Mouse (Mus musculus) right cerebral cortex, postnatal 4 days (tissue): ENCODE results near the gene Camk2g.
A peak's percentile ranks its signal among the peaks of the same experiment; 100 is the strongest.
"Not testable (repeated sequence)": the region's sequence is repeated elsewhere in the genome, so short reads cannot be mapped to it uniquely, and the experiment has no call there.

ENCODE experiments used
- DNase-seq: peaks from one replicate; pipeline ENCODE4 v3.0.0-alpha.2; 2022

Gene Camk2g

DNA sequence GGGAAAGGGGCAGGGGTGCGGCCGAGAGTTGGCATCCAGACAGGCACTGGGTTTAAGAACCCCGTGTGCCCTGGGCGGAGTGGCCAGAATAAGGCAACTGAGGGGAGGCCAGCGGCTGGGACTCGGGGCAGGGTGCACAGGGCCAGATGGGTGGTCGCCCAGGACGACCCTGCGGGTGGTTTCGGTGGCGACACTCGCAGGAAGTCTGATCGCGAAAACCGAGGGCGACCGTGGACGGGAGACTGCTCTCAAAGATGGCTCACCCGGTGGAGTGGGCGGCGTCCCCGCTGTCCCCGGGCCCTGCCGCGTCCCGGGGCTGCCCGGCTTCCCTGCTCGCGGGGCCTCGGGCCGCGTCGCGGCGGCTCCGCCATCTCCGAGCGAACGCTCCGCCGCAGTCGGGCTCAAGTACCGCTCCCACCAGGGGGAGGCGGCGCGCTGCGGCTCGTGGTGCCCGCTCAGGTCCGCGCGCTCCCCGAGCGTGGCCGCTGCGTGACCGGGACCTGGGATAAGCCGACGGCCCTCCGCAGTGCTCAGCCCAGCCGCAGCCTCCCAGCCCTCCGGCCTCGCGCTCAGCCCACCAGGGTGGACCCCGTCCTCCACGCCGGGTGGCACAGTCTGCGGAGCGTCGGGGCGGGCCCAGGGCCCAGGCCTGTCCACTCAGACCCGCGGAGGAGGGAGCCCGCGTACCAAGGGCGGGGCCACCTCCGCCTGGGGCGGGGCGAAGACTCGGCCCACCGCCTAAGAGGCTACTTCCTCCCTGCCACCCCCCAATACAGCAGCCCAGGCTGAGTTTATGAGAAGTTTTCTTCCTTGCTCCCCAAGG lies 59.7 kb downstream of the Camk2g start, which contains the start of gene Ndst2:
Gene Ndst2, minus strand, starts transcription at position 611 of the 823 bp plus-strand sequence.
- DNase-seq: peak; percentile 76

DNA sequence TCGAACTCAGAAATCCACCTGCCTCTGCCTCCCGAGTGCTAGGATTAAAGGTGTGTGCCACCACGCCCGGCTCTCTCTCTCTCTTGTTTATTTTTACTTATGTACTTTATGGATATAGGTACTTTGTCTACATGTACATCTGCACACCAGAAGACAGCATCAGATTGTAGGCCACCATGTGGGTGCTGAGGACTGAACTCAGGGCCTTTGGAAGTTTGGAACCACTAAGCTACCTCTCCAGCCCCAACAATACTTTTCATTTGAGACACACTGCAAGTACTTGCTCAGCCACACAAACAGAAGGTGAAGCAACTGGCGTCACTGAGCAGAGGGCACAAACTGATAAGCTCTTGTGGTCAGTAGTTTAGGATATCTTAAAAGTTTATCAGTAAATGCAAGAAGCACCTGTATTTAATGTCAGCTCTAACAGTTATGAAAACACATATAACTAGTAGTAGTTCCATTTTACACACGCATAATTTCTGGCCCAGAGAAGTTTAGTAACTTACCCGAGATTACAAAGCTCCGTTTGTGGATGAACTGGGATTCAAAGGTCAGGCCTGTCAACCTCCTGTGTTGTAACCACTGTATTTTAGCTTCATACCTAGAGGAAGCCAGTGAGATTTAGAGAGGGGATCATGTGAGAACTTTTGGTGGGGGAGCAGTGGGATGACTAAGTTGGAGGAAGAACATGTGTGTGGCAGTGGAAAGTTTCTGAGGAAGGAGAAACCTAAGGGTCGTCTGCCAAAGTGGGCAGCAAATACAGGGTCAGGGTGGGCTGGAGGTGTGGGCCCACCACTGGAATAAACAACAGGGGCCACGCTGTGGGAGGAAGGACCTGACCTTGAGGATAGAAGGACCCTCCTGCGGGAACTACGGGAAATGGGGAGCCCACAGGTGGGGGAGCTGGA lies 60.6 kb downstream of the Camk2g start:
- no peak for DNase-seq

DNA sequence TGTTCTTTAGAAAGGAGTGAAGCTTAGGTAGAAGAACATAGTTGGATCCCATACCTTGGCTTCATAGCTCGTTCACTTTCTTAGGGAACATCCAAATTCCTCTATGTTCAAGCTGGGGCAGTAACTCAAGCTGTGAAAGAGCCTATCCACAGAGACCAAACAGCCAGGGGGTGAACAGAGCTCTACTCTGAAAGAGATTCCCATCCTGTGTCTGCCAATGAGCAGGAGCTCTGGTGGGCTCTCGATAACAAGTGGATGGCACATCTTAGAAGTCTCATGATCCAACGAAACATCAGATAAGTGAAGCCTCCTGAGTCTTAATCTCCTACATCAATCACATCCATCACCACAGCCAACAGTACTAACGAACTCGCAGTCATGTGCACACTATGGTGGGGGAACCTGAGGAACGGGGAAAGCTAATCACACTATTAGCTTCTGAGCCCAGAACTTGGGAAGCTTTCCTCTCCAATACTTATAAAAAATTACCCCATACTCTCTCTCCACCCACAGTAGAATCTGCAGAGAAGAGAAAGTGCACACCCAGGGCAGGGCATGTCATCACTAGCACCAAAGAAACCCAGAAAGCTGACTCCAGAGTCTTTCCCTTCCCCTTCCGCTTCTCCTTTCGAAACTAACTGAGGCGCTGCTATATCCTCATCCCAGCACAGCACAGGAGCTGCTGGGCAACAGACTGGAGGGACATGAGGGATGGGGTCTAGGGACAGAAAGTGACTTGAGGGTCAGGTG lies 62.9 kb downstream of the Camk2g start:
- DNase-seq: no peak

DNA sequence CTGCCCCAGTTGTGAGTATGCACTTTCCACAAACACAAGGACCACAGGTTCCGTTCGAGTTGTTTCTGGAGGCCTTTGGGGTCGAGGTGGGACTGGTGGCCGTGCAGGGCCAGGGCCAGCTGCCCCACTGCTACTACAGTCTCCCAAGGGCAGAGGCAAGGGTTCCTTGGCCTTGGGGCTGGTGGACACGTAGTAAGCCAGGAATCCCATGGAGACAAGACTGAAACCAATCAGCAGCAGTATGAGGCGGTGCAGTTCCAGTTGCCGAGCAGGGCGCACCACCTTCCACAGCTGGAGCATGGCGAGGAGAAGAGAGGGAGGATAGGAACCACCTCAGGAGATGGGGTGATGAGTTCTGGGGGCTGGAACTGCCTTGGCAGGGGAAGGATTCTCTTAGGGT lies 64.0 kb downstream of the Camk2g start:
- DNase-seq: no peak

DNA sequence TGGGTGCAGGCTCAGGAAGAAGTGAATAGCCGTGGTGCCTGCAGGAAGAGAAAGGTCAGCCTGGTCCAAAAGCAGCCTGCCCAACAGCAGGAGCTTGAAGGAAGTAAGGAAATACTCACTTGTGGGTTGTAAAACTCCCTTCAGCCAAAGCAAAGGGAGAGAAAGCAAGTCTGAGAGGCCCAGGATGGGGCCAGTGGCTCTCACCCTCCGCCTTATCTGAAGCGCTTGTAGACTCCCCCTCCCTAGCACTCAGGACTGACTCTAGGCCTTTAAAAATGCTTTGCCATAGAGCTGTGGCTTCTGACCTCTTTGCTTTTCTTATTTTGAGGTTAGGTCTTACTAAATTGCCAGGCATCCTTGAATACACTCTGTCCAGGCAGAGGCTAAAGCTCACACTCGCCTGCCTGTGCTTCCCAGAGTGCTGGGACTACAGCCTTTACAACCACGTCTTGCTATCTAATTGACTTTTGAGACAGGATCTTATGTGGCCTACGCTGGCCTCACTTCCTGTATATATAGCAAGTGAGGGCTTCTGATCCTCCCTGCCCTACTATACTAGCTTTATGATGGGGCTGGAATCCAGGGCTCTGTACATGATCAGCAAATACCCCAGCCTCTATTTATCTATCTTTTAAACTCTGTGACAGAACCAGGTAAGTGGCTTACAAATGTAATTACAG lies 68.1 kb downstream of the Camk2g start:
- DNase-seq: no peak

DNA sequence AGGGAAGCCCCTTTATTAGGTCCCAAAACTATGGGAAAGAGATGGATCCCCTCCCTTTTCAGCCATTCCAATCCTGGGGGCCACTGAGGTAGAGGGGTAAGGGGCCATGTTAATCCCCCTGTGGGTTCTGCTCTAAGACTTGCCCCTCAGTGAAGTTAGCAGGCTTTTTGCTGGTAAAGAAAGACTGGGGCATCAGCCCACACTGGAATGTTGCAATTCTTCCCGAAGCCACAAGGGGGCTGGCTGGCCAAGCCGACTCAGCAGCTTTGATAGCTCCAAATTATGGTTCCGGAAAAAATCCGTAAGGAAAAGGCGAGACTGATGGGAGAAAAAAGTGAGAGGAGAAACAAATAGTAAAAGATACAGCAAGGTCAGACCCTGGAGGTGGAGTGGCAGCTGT lies 69.8 kb downstream of the Camk2g start:
- DNase-seq: peak; percentile 76

DNA sequence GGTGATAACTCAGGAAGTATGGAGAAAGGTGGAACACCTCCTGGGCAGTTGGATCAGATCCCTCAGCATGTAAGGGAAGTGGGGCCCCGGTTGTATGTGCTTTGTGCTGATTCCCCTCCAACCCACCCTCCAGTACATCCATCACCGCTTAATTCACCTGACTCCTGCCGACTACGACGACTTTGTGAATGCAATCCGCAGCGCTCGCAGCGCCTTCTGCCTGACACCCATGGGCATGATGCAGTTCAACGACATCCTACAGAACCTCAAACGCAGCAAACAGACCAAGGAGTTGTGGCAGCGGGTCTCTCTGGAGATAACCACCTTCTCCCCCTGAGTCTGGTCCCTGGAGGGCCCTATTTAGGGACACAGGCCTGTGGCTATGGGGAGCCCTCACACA lies 70.9 kb downstream of the Camk2g start:
- no peak for DNase-seq

DNA sequence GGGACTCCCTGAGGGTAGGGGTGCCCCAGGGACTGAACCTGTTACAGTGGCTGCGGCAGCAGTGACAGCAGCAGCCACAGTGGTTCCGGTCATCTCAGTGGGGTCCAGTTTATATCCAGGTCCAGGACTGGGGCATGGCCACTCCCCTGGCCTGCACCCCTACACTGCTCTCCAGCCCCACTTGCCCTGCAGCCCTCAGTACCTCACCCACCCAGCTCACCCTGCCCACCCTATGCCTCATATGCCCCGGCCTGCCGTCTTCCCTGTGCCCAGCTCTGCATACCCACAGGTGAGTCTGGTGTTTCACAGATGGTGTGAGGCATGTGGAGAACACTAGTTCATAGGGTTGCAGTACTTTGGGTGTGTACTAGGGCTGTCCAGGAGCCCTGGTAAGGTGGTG lies 72.5 kb downstream of the Camk2g start:
- no peak for DNase-seq

DNA sequence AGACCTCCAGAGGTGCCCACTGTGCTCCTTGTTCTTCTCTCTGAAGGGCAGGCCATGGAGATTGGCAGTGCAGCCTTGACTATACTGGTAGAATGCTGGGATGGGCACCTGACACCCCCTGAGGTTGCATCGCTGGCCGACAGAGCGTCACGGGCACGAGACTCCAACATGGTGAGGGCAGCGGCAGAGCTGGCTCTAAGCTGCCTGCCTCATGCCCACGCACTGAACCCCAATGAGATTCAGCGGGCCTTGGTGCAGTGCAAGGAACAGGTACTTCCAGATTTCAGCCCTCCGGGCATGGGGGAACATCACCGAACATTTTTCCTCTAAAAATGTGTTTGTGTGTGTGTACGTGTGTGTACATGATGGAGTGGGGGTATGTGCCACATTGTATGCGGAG lies 74.1 kb downstream of the Camk2g start:
- no peak for DNase-seq

DNA sequence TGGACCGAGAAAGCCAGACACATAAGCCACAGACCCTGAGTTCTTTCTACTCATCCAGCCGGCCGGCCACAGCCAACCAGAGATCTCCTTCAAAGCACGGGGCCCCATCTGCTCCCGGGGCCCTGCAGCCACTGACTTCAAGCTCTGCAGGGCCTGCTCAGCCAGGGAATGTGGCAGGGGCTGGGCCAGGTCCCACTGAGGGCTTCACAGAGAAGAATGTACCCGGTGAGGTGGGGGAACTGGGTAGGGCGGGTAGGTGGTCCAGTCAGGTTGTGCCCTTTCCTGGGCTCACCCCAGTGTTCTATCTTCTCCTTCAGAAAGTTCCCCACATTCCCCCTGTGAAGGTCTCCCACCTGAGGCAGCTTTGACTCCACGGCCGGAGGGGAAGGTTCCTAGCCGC lies 75.4 kb downstream of the Camk2g start:
- DNase-seq: no peak

DNA sequence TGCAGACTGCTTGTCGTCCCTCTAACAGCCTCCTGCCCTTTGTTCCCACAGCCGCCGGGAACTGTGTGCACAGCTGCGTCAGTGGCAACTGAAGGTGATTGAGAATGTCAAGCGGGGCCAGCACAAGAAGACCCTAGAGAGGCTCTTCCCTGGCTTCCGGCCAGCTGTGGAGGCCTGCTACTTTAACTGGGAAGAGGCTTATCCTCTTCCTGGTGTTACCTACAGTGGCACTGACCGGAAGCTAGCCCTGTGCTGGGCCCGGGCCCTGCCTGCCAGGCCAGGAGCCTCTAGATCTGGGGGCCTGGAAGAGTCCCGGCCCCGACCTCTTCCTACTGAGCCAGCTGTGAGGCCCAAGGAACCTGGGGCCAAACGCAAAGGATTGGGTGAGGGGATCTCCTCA lies 80.1 kb downstream of the Camk2g start:
- DNase-seq: no peak

DNA sequence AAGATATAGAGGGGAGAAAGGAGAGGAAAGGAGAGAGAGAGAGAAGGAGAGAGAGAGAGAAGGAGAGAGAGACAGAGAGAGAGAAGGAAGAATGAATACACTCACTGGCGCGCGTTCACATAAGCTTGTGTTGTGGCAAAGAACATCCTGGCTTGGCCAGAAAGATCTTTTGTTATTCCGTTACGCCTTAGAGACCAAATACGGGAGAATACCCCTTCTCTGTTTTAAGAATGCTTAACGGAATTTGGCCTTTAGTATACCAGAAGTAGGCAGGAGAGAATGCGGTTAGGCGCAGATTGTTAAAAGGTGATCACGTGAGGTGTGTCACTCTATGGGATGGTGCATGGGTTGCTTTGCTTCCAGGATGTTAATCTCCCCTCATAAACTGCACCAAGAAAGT lies 85.6 kb downstream of the Camk2g start:
- DNase-seq: no peak

DNA sequence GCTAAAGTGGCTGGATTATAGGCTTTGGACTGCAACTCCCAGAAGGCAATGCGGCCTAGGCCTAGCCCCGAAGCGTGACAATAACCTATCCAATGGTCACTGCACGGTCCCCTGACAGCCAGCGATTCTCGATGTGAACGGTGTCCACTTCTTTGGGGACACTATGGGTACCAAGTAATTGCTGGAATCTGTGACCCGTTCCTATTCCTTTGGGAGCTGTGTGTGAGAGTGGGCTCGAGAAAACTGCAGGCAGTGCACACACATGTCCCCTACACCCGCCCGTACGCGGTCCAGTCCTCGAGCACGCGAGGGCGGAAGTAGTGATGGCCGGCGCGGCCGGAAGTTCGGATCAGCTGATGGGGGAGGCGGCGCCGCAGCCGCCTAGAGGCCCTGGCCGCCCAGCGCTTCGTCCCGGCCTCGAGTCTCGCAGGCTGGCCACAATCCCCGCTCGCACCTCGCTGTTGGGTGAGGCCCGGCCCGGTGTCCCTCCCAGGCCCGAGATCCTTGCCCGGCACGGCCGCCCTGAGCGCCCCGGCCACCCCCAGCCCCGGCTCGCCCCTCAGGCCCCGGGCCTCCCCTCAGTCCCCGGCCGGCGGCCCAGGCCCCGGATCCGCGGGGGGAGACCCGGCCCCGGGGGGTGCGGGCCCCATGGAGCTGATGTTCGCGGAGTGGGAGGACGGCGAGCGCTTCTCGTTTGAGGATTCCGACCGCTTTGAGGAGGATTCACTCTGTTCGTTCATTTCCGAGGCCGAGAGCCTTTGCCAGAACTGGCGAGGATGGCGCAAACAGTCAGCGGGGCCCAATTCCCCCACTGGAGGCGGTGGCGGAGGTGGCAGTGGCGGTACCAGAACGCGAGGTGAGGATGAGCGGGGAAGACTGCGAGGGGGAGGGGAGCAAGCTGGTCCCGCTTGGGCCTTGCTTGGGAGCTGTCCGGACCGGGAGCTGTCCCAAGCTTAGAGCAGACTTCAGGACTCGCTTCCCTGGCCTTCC lies 86.4 kb downstream of the Camk2g start, which contains the start of gene Zswim8:
Gene Zswim8, plus strand, starts transcription at position 352 of the 990 bp plus-strand sequence.
- DNase-seq: peak; percentile 86

DNA sequence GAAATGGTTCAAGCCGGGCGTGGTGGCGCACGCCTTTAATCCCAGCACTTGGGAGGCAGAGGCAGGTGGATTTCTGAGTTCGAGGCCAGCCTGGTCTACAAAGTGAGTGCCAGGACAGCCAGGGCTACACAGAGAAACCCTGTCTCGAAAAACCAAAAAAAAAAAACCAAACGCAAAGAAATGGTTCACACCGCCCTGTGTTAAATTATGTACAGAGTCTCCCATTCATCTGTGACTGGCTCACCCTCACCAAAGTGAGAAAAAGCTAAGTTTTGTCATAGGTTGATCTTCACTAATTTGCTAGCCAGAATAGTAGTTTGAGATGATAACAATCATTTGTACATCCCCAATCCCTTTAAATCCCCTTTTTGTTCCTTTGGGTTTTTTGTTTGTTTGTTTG lies 90.4 kb downstream of the Camk2g start:
- DNase-seq: not testable (repeated sequence)

DNA sequence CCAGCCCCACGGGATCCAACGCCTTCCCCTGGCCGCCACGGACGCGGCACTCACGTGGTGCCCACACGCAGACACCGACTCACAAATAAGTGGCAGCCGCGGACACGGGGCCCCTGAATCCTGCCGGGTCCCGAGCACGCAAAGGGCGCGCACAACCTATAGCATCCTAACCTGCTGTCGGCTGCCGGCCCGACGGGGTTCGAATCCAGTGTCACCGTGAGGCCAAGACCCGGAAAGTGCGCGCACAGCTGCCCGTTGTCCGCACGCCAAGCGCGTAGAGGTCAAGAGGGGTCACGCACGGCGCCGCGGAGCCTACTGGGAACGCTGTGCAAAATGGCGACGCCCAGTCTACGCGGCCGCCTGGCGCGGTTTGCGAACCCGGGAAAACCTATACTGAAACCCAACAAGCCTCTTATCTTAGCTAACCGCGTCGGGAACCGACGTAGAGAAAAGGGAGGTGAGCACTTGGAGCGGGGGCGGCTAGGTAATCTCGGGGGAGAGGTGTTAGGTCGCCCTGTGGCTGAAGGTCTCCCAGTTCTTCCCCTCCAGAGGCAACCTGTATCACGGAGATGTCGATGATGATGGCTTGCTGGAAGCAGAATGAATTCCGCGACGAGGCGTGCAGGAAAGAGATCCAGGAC lies 91.0 kb downstream of the Camk2g start, which contains the start of gene Chchd1:
Gene Chchd1, plus strand, starts transcription at position 266 of the 641 bp plus-strand sequence.
- peak; percentile 93 for DNase-seq

DNA sequence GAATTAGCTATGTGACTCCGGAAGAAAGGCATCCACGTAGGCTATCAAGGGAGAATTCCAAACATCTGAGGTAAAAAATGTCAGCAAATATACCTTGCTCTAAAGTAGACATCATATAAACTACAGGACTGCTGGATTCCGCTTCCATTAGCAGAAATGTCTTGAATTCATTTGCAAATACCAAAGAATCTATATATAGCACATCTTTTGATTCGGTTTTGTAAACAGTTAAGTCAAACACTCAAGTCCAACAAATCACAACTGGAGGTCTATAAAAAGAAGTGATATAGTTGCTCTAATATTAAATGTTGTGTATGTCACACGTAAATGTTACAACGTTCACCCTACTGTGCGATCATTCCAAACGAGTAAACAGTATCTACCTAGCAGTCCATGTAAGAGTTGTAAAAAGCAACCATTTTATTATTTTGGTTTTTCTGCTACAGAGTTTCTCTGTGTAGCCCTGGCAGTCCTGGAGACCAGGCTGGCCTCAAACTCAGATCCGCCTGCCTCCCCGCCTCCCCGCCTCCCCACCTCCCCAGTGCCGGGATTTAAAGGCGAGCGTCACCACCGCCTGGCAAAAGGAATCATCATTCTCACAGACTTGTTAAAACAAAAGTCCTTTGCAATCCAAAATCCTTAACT lies 91.7 kb downstream of the Camk2g start:
- no peak for DNase-seq

DNA sequence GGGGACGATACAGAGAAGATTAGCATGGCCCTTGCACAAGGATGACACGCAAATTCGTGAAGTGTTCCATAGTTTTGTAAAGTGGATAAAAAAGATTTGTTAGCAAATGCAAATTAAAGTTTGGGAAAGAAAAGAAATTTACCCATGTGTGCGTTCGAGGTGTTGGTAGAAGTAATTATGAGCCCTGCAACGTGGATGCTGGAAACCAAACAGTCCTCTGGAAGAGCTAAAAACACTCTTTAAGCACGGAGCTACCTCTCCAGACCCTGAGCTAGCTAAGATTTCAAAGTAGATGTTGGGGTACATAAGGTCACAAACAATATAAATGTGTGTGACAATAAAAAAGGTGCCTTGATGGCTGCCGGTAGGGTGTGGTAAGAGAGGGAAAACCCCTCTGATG lies 92.3 kb downstream of the Camk2g start:
- no peak for DNase-seq

DNA sequence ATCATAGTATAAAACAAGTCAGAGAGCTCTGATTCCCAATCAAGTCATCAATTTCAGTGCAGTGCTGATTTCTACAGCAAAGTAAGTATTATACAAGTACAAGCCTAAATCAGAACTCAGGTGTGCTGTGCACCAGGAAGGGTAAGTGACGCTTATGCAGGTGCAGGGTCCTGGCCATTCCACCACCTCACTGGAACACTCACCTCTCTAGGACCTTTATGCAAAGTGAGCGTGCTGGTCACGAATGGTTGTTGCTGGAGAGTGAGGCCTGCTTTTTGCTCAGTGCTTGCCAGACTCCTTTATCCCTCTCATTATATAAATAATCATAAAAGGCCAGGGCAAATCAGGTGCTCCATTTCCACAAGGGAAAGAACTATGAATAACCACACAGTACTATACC lies 93.5 kb downstream of the Camk2g start:
- no peak for DNase-seq

DNA sequence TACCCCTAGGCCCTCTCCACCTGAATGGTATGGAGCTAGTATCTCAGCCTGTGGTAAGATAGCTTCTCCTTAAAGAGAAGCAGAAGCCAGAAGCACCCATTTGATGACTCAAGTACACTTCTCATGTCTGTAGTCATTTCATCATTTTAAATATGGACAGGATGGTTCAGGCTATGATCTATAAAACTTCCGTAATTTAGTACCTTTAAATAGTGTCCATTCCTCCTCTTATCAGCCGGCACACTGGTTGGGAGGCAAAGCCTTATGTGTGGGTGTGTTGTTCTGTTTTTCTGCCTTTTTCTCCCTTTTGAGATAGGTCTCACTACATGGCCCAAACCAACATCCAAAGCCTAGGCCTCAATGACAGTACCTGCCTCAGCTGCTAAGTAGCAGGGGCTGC lies 95.4 kb downstream of the Camk2g start:
- DNase-seq: no peak

DNA sequence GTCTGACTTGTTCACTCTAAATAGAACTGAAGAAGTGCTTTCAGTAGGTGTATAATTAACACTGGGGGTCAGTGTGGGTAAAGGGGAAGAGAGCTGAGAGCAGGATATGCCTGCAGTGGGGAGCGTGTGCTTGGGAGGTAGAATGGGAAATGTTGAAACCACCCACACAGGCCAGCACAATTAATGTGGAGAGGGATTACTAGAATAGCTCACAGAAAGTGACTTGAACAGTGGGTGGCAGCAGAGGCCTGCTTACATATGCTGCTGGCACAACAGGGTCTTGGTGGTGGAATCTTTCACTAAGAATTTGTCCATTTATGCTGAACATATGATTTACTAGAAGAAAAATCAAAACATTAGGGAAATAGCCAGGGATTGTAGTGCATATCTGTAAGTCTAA lies 96.9 kb downstream of the Camk2g start:
- DNase-seq: no peak
